Mouse (Mus musculus) liver, embryonic 14.5 days (tissue): ENCODE measurements around the gene Vmn2r14.
"Not testable (repeated sequence)": the region's sequence is repeated elsewhere in the genome, so short reads cannot be mapped to it uniquely, and the experiment has no call there.

Experiments
- CTCF ChIP-seq: IDR thresholded peaks from 2 replicates; pipeline ENCODE4 v1.5.1; 2016; ENCODE audit warnings: antibody characterized with exemption, low read depth, control low read depth
- EP300 ChIP-seq: IDR thresholded peaks from 2 replicates; pipeline ENCODE4 v1.6.1; 2016; ENCODE audit warnings: antibody characterized with exemption, low read depth

- TF ChIP-seq EP300, CTCF: not testable (repeated sequence)
These were observed 32.4 kb downstream of the Vmn2r14 start, which contains the start of gene Vmn2r13 for GRCm38 (mm10) chr5:109192099-109192498.
